Mouse (Mus musculus): Measurements from ENCODE around the gene Auh. TPM values are rescaled to one million over a fixed set of nuclear protein-coding genes. Genes with fewer than 3 reads are reported as not detected.

The Auh gene
- polyA plus RNA-seq, 1 experiment from 2014 or later = 61.7 TPM

DNA sequence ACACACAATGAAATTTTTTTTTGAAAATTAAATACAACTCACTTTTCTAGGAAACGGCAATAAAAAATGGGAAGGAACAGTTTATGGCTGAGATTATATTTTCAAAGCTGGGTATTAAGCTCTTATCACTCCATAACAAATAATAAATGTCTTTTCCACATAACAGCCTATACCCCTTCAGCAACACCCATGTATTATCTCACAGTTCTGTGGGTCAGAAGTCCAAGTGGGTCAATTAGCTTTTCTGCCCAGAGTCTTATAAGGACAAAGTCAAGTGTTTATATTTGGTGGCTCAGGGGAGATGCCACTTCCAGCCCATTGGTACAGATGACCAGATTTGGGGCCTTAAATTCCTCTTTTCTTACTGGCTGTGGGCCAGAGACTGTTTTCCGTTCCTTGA is 129.4 kb downstream of the Auh start:
- Histone ChIP-seq H3K4me1 (ENCODE audit: control insufficient read depth, insufficient read depth, low read length) (peaks cover 8% of the 10 kb centered on the region), H3K36me3 (ENCODE audit: control insufficient read depth, insufficient read depth) (no peaks in the 10 kb centered on the region), H3K4me2 (ENCODE audit: low read depth, low read length) (no peak overlapping the region), H3K9ac (ENCODE audit: low read length) (no peak overlapping the region), H3K4me3 (ENCODE audit: low read length) (no peak overlapping the region), H3K27ac (ENCODE audit: low read length) (no peak overlapping the region), H3K9me3 (replicated peaks; ENCODE audit: control insufficient read depth, low read length) (no peaks in the 10 kb centered on the region), H3K27me3 (ENCODE audit: control insufficient read depth, insufficient read depth, low read length) (no peaks in the 10 kb centered on the region)
- ATAC-seq (replicated peaks; ENCODE audit: extremely low read depth, insufficient read depth, low FRiP score) = no peak
- 59% methylated on average over 2 of the region's 2 CpGs for WGBS

DNA sequence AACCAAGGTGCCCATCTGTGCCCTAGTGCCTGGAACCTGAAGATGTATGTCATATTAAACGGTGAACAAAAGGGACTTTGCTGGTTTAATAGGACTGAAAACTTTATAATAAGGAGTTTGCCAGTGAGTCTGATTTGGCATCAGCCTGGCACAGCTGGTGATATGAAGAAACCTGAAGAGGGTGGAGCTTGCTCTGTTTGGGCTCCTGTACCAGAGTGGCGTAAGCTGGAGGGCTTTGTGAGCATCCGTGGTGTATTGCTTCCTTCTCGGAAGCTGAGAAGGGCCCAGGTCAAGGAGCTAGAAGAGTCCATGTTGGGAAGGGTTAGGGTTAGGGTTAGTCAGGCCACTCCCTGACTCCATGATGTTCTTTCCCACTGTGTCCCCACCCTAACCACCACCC is 135.2 kb downstream of the Auh start:
- no peaks in the 10 kb centered on the region for H3K9me3 ChIP-seq (replicated peaks; ENCODE audit: control insufficient read depth, low read length)
- no peak overlapping the region for H3K9ac ChIP-seq (ENCODE audit: low read length)
- H3K27ac ChIP-seq (ENCODE audit: low read length) = no peak overlapping the region
- no peaks in the 10 kb centered on the region for H3K36me3 ChIP-seq (ENCODE audit: control insufficient read depth, insufficient read depth)
- no peak overlapping the region for H3K4me2 ChIP-seq (ENCODE audit: low read depth, low read length)
- WGBS = 87% methylated on average over 4 of the region's 4 CpGs
- H3K4me1 ChIP-seq (ENCODE audit: control insufficient read depth, insufficient read depth, low read length) = no peaks in the 10 kb centered on the region
- no peaks in the 10 kb centered on the region for H3K27me3 ChIP-seq (ENCODE audit: control insufficient read depth, insufficient read depth, low read length)
- no peak overlapping the region for H3K4me3 ChIP-seq (ENCODE audit: low read length)
- no peak for ATAC-seq (replicated peaks; ENCODE audit: extremely low read depth, insufficient read depth, low FRiP score)

DNA sequence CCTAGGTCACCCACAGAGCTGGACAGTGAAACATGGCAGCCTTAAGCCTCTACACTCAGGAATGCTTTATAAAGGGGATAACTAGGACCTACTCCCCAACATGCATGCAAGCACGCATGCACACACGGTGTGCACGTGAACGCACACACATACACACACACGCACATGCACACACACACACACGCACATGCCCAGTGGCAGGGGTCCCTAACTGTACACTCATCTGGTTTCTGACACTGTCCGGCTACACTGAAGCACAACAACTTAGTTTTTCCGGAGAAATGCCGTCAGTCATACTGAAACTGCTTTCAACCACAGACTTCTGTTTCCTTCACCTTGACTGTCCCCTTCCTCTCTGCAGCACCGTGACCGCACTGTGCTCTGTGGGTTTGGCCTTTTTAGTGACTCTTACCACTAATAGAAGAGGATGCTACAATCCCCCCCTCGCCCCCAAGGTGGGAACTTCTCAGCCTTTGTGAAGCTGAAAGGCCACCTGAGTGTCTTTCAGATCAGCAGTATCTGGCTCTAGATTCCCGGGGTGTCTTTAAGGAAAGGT is 136.0 kb downstream of the Auh start:
- Histone ChIP-seq H3K4me1 (ENCODE audit: control insufficient read depth, insufficient read depth, low read length) (no peaks in the 10 kb centered on the region), H3K27me3 (ENCODE audit: control insufficient read depth, insufficient read depth, low read length) (no peaks in the 10 kb centered on the region), H3K4me2 (ENCODE audit: low read depth, low read length) (no peak overlapping the region), H3K27ac (ENCODE audit: low read length) (no peak overlapping the region), H3K4me3 (ENCODE audit: low read length) (no peak overlapping the region), H3K9ac (ENCODE audit: low read length) (no peak overlapping the region), H3K36me3 (ENCODE audit: control insufficient read depth, insufficient read depth) (no peaks in the 10 kb centered on the region), H3K9me3 (replicated peaks; ENCODE audit: control insufficient read depth, low read length) (no peaks in the 10 kb centered on the region)
- no peak for ATAC-seq (replicated peaks; ENCODE audit: extremely low read depth, insufficient read depth, low FRiP score)
- WGBS = 84% methylated on average over 13 of the region's 13 CpGs

DNA sequence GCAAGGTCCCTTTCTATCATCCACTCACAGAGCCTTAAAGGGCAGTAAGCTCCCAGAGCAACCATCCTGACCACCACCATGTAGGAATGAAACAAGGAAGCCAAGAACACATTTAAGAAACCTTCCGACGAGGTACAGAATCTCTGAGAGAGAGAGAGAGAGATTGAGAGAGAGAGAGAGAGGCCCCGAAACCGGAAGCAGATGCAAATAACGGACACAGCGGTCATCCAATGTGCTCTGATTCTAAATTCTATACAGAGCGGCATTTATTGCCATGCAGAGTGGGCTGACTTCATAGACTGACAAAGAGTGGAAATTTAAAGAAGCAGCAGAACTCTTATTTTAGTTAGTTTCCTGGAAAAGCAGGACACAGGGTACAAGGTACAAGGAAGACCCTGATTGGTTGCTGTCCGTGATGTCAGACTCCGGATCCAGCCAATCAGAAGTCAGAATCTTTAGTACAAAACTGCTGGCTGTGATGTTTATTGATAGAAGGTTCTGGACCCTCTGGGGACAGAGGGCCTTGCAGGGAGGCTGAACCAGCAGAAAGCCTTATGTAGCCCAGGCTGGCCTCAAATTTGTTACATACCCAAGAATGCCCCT is 137.1 kb downstream of the Auh start:
- H3K27ac ChIP-seq (ENCODE audit: low read length) = no peak overlapping the region
- no peak for ATAC-seq (replicated peaks; ENCODE audit: extremely low read depth, insufficient read depth, low FRiP score)
- H3K36me3 ChIP-seq (ENCODE audit: control insufficient read depth, insufficient read depth) = no peaks in the 10 kb centered on the region
- no peaks in the 10 kb centered on the region for H3K4me1 ChIP-seq (ENCODE audit: control insufficient read depth, insufficient read depth, low read length)
- H3K9me3 ChIP-seq (replicated peaks; ENCODE audit: control insufficient read depth, low read length) = no peaks in the 10 kb centered on the region
- H3K9ac ChIP-seq (ENCODE audit: low read length) = no peak overlapping the region
- no peaks in the 10 kb centered on the region for H3K27me3 ChIP-seq (ENCODE audit: control insufficient read depth, insufficient read depth, low read length)
- 89% methylated on average over 9 of the region's 9 CpGs for WGBS
- H3K4me3 ChIP-seq (ENCODE audit: low read length) = no peak overlapping the region
- H3K4me2 ChIP-seq (ENCODE audit: low read depth, low read length) = no peak overlapping the region

DNA sequence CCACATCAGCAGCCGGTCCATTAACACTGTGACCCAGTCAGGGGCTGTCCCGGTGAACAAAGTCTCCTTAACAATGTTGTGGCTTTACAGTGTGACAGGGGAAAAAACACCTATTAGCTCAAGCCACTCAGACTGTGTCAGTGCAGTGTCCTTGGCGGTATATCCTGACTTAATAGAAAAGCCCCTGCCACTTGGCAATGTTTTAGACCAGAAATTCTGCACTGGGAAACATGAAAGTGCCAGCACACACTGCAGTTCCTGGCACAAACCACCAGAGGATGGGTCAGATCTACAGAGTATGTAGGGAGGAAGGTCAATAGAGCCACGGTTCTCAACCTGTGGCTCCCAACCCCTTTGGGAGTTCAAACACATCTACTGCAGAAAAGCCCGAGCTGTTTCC is 138.6 kb downstream of the Auh start:
- Histone ChIP-seq H3K27ac (ENCODE audit: low read length) (no peak overlapping the region), H3K36me3 (ENCODE audit: control insufficient read depth, insufficient read depth) (no peaks in the 10 kb centered on the region), H3K4me3 (ENCODE audit: low read length) (no peak overlapping the region), H3K9ac (ENCODE audit: low read length) (no peak overlapping the region), H3K27me3 (ENCODE audit: control insufficient read depth, insufficient read depth, low read length) (no peaks in the 10 kb centered on the region), H3K4me2 (ENCODE audit: low read depth, low read length) (no peak overlapping the region), H3K9me3 (replicated peaks; ENCODE audit: control insufficient read depth, low read length) (no peaks in the 10 kb centered on the region), H3K4me1 (ENCODE audit: control insufficient read depth, insufficient read depth, low read length) (no peaks in the 10 kb centered on the region)
- 75% methylated on average over 5 of the region's 5 CpGs for WGBS
- ATAC-seq (replicated peaks; ENCODE audit: extremely low read depth, insufficient read depth, low FRiP score) = no peak

Other genes starting within 250 kb of the Auh start
- gene Nfil3, start 51.4 kb upstream of the Auh start, polyA plus RNA-seq (2015; fragmentation: Nextera tagmentation; extraction: Ambion mirVana) = 39.7 and 40.7 TPM in 2 replicates